ENCODE assay signal across 15 mouse cellular contexts in the genomic region with DNA sequence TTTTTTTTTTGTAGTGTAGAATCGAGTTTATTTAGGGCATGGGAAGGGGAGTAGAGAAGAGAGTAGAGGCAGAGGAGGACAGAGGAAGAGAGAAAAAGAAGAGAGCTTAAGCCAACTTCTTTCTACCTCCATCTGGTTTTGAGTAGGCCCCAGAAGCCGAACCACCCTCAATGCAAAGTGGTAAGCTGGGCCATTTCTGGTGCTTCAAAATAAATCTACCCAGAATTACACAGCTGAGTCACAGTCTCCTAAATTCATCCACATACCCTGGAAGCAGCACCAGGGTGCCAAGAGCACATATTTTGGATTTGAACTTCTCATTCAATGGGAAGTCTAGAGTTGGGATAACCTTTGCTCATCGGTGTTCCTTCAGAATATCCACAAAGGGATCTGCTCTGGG.
"Had no signal": no experiment of that assay in that cellular context is flagged by ENCODE, and none has a peak within 500 bp of the region (broad histone marks: within the 10 kb centered on the region; RNA-seq: fewer than 3 reads in every experiment).

No protein-coding gene starts in this region.

- H3K27ac ChIP-seq: intestine, embryonic 15.5 days; limb, embryonic 12.5 days; liver, embryonic 13.5 days; lung, embryonic 15.5 days; macrophage; midbrain, embryonic 15.5 days; neural tube, embryonic 13.5 days; stomach, postnatal 0 days had no signal

- DNase-seq: kidney, adult 8-10 months; kidney, postnatal 25 days; liver; liver, embryonic 13.5 days; liver, postnatal 0 days; lung, postnatal 14 days; thymus, postnatal 36 days had no signal

- H3K4me3 ChIP-seq: intestine, embryonic 15.5 days; limb, embryonic 12.5 days; liver, embryonic 13.5 days; lung, embryonic 15.5 days; megakaryocyte, embryonic 14.5 days; midbrain, embryonic 15.5 days; neural tube, embryonic 13.5 days had no signal
